Mouse (Mus musculus): ENCODE results near the gene Prkcz. TPM values are rescaled to one million over a fixed set of nuclear protein-coding genes. Genes with fewer than 3 reads are reported as not detected.
A peak's percentile ranks its signal among the peaks of the same experiment; 100 is the strongest.

Gene Prkcz
- not detected in 2 replicates for total RNA-seq (2017)

- no peak for ATAC-seq (replicated peaks; ENCODE audit: low read depth, poor library complexity, severe bottlenecking)
Measured at GRCm38 (mm10) chr4:155361303-155361791, at the start of gene Prkcz. Prkcz (minus strand) TSS chr4:155361361.

DNA sequence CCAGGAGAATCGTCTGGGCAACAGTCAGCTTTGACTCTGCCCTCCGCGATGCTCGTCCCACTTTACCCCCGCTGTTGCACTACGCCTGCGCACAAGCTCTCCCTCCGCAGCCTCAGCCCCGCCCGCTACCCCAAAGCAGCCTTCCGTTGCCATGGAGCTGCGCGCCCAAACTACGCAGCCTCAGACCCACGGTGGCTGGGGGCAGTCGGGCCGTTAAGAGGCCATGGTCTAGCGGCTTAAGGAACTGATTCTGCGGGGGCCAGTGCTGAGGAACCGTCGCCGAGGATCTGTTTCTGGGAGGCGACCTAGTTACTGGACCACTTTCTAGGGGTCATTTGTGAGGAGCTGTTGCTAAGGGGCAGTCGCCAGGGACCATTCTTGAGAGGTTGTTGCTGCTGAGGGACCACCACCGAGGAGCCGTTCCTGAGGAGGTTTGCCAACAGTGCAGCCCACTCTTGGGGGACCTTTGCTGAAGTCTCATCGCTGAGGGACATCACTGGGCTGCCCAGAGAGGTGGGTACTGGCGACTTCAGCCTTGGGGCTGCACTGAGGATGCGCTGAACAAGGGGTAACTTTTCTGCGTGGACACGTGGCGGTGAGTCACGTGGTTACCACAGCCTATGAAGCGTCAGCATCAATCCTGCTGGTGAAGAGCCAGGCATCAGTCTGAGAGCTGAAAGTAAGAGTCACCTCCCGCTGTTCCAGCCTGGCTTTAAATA lies 48.1 kb upstream of the Prkcz start, which contains the start of gene Cfap74:
Gene Cfap74 (plus strand): TSS at position 133 of the 719 bp plus-strand sequence.
- peak; percentile 81 for ATAC-seq (replicated peaks; ENCODE audit: low read depth, poor library complexity, severe bottlenecking)

- ATAC-seq (replicated peaks; ENCODE audit: low read depth, poor library complexity, severe bottlenecking) = peak; percentile 18; the same call in 1 of the 2 replicates
Measured at GRCm38 (mm10) chr4:155408695-155409057, 47.5 kb upstream of the Prkcz start.

DNA sequence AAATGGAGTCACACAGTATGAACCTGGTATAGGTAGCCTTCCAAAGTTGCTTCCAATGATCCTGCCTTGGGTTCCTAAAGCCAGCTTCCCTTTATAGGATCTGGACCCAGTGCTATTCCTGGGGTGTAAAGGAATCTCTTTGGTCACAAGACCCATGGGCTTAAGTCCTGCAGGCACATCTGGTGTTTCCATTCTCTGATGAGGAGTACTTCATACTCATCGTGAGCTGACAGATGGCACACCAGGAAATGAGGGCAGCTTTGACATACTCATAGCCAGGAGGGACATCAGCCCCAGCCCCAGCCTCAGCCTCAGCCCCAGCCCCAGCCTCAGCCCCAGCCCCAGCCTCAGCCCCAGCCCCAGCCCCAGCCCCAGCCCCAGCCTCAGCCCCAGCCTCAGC lies 41.3 kb upstream of the Prkcz start:
- ATAC-seq (replicated peaks; ENCODE audit: low read depth, poor library complexity, severe bottlenecking) = no peak

DNA sequence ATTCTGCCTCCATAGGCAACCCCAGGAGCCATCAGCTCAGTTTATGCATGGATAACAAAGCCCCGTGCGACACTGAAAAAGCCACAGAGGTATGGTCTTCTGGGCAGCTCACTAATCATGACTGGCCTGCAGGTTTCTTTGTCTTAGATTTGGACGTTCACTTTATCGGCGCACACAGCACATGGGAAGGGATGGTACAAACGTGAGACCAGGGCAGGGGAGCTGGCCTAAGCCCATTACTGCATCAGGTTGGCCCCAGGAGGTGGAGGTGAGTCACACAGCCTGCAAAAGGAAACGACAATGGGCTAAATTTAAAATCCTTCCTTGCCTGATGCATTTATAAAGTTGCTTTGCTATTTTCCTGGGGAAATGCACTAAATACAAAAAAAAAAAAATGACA lies 40.0 kb upstream of the Prkcz start:
- ATAC-seq (replicated peaks; ENCODE audit: low read depth, poor library complexity, severe bottlenecking) = no peak

- ATAC-seq (replicated peaks; ENCODE audit: low read depth, poor library complexity, severe bottlenecking) = no peak
Measured at GRCm38 (mm10) chr4:155398222-155398540, 37.0 kb upstream of the Prkcz start.

DNA sequence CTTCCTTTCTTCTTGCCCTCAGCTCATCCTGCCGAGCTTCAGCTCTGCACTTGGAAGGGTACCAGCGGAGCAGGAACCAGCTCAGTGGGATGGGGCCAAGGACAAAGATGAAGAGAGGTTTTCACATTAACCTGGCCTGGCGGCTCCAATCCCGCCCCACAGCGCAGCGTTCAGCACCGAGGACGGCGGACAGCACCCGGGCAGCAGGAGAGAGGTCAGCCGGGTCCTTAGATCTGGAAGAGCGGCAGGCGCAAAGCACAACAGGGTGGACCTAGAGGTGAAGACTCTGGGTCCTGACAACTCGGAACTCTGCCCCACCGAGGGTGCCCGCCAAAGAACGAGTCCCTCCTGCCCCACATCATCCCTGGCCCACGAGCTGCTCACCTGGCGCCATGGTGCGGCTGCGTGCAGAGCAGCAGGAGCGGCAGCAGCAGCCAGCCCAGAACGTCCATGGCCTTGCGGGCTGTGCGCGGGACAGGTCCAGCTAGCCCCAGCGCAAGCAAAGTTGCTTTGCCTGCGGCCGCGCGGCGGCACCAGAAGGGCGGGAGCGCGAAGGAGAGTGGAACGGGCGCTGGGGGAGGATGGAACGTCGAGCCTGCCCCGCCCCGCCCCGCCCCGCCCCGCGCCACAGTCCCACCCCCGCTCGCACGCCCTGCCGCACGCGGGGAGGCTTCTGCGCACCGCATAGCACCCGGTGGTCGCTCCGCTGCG lies 36.5 kb upstream of the Prkcz start, which contains the start of gene Gabrd:
Gene Gabrd (minus strand): TSS at position 602 of the 711 bp plus-strand sequence.
- peak; percentile 92 for ATAC-seq (replicated peaks; ENCODE audit: low read depth, poor library complexity, severe bottlenecking)

- ATAC-seq (replicated peaks; ENCODE audit: low read depth, poor library complexity, severe bottlenecking) = no peak
Measured at GRCm38 (mm10) chr4:155396751-155397150, 35.6 kb upstream of the Prkcz start.

- no peak for ATAC-seq (replicated peaks; ENCODE audit: low read depth, poor library complexity, severe bottlenecking)
Measured at GRCm38 (mm10) chr4:155395471-155395870, 34.3 kb upstream of the Prkcz start.

DNA sequence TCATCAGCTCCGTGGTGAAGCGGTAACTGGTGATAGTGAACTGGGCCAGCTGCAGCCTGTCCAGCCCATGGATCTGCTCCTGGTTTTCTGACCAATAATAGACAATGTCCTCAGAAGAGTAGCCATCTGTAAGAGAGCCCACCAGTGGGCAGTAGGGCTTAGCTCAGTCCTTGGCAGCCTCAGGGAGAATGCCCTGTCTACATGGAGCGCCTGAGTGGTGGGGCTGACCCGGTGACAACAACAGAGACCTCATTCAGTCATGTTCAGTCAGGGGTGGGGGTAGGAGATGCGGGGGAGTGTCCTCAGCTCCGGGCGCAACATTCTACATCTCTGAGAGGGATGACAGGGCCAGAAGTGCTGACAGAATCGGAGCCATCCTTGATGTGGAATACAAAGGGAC lies 26.0 kb upstream of the Prkcz start:
- ATAC-seq (replicated peaks; ENCODE audit: low read depth, poor library complexity, severe bottlenecking) = no peak

GRCm38 (mm10) chr4:155383326-155383725 lies 22.2 kb upstream of the Prkcz start:
- no peak for ATAC-seq (replicated peaks; ENCODE audit: low read depth, poor library complexity, severe bottlenecking)

DNA sequence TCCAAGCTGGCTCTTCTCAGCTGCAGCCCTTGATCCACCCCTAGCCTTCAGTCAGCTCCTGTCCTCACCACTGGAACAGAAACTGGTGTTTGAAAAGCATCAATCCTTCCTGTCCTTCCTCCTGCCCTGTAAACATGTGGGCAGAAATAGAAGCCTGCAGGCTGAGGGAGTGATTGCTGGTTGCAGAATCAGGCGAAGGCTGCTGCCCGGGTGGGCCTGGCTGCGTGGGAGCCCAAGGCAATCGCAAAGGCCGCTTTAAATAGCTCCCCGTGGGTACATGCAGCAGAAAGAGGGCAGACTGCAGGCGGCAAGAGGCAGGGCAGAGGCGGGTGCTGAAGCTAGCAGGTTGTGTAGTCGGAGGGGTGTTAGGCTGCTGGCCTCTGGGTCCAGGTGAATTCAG lies 21.6 kb upstream of the Prkcz start:
- no peak for ATAC-seq (replicated peaks; ENCODE audit: low read depth, poor library complexity, severe bottlenecking)

DNA sequence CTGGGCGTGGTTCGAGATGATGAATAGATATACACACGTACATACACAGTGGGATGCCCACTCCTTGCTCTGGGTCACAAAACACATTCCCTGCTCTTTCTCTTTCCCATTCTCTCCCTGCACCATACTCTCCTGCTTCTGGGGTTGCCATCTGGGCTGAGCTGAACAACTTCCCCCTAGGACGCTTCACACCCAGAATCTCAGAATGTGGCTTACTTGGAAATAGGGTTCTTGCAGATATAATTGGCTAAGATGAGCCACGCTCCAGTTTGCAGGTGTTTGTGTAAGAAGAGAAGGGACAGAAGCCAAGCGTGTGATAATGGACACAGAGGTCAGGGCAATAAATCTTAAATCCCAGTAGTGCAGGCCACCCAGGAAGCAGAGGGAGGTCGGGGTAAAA lies 20.8 kb upstream of the Prkcz start:
- ATAC-seq (replicated peaks; ENCODE audit: low read depth, poor library complexity, severe bottlenecking) = no peak

GRCm38 (mm10) chr4:155371797-155372735 lies 10.9 kb upstream of the Prkcz start:
- no peak for ATAC-seq (replicated peaks; ENCODE audit: low read depth, poor library complexity, severe bottlenecking)

DNA sequence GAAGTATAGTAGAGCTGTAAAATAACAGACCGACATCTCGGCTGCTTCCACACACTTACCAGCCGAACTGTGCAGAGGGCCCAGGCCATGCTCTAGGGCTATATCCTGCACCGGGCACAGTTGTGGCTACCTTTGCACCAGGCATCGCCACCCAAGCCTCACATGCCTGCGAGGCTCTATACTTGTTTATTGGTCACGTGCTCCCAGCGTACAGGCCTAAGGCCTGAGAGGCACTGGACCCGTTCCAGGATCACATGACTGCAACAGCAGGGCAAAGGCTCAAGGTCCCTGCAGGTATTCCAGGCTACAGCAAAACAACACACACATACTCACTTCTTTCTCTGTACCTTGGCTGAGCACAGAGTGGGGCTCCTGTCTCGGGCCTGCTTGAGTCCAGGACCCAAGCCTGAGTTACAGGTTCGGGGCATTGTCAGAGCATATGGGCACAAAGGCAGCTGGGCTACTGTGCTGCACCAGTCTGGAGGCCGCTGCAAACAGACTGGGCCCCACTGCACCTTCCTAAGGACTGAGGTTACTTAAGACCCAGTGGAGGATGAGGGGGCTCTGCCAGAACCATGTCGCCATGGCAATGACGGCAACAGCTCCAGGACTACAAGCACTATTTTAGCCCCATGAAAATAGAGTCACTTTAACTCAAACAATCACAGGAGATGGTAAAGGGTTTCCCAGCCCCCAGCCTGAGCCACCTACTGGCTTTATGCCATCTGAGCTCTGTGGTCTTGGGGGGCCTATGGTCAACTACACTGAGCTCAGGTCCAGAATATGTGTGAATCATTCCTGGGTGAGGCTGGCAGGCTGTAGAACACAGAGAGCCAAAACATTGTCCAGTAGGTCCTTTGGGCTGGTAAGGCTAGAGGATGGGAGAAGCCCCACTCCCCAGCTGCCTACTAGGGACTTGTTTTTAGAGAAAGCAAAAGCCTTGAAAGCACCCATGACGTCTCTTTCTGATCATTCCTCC lies 9.9 kb upstream of the Prkcz start:
- no peak for ATAC-seq (replicated peaks; ENCODE audit: low read depth, poor library complexity, severe bottlenecking)

DNA sequence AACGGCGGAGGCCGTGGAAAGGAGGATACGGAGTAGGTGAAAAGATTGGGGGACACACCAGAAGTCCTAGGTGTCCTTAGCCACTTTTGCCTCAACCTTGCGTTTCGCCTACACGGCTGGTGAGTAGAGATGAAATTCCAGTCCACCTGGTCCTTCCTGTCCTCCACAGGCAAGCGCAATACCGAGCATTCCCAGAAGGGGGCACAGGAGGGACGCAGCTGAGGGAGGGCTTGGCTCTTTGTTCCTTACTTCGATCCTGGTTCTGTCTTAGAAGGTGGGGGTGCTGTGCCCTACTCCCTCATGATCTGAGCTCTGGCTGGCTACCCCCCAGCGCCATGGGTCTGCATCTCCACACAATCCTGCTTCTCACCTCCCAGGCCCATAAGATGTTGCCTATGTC lies 7.5 kb upstream of the Prkcz start:
- peak; percentile 77 for ATAC-seq (replicated peaks; ENCODE audit: low read depth, poor library complexity, severe bottlenecking)

- no peak for ATAC-seq (replicated peaks; ENCODE audit: low read depth, poor library complexity, severe bottlenecking)
Measured at GRCm38 (mm10) chr4:155367739-155368138, 6.6 kb upstream of the Prkcz start.

DNA sequence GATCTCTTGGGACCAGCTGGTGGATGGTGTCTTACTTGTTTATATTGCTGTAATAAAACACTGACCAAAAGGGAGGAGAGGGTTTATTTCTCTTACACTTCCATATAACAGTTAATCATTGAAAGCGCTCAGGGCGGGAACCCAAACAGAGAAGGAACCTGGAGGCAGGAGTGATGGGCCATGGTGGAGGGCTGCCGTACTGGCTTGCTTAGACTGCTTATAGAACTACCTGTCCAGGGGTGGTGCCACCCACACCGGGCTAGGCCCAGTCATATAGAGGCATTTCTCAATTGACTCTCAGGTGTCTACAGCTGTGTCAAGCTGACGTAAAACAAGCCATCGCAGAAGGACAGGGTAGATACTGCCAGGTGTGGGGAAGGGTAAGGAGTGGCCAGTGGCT lies 5.6 kb upstream of the Prkcz start:
- no peak for ATAC-seq (replicated peaks; ENCODE audit: low read depth, poor library complexity, severe bottlenecking)

DNA sequence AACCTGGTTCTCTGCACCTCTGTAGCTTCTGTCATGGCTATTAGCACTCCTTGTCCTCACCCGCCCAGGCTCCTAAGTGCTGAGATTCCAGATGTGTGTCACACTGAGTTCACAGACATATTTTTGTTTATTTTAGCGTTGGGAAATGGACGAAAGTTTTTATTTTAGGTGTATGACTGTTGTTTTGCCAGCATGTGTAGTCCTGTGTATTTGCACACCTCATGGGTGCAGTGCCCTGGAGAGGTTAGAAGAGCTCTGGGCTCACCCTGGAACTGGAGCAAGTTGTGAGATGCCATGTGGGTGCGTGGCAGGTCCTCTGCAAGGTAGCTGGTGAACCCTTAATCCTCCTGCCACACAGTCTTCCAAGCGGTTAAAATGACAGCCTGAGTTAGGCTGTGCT lies 1.3 kb upstream of the Prkcz start:
- ATAC-seq (replicated peaks; ENCODE audit: low read depth, poor library complexity, severe bottlenecking) = no peak

Measured in common myeloid progenitor, adult 5-6 weeks (primary cell).